Mouse (Mus musculus): ENCODE measurements around the gene Degs1.

- TF ChIP-seq CTCF (IDR thresholded peaks at IDR 0.05) (no peak), EP300 (IDR thresholded peaks at IDR 0.05) (no peak)
These were observed 56.3 kb downstream of the Degs1 start for GRCm38 (mm10) chr1:182226261-182226660.
